Mouse (Mus musculus) myocyte (in vitro differentiated cells): ENCODE results near the gene Itpk1.

Experiments
- E2F4 ChIP-seq: IDR thresholded peaks from one replicate; pipeline ENCODE4 v1.6.1; 2011; ENCODE audit warnings: mild to moderate bottlenecking, control low read depth, moderate library complexity; ENCODE audit not compliant: insufficient read depth
- MAX ChIP-seq: IDR thresholded peaks from one replicate; pipeline ENCODE4 v1.6.1; 2011; ENCODE audit warnings: low read depth, mild to moderate bottlenecking, control low read depth
- MYOD1 ChIP-seq, 3 experiments: IDR thresholded peaks; one replicate each; pipeline ENCODE4 v1.6.1; 2011; ENCODE audit warnings: control low read depth in 2 of 3, low read depth in 2 of 3, mild to moderate bottlenecking in 2 of 3, moderate library complexity in 1 of 3; ENCODE audit not compliant: insufficient read length in 2 of 3, control insufficient read depth in 1 of 3
- POLR2A ChIP-seq: IDR thresholded peaks from one replicate; pipeline ENCODE4 v1.6.1; 2011; ENCODE audit warnings: low read depth, mild to moderate bottlenecking, control low read depth, moderate library complexity; ENCODE audit not compliant: insufficient read length
- TCF12 ChIP-seq: IDR thresholded peaks from one replicate; pipeline ENCODE4 v1.6.1; 2011; ENCODE audit warnings: mild to moderate bottlenecking, control low read depth; ENCODE audit not compliant: poor library complexity, insufficient read depth, severe bottlenecking
- TCF3 ChIP-seq: IDR thresholded peaks from one replicate; pipeline ENCODE4 v1.6.1; 2011; ENCODE audit warnings: low read depth, control low read depth; ENCODE audit not compliant: insufficient read length
- USF1 ChIP-seq: IDR thresholded peaks from one replicate; pipeline ENCODE4 v1.6.1; 2011; ENCODE audit warnings: low read depth, mild to moderate bottlenecking, control low read depth, moderate library complexity

GRCm38 (mm10) chr12:102586286-102586881, 118.3 kb downstream of the Itpk1 start:
- TF ChIP-seq POLR2A (no peak), MYOD1 (IDR thresholded peaks at IDR 0.05; ENCODE audit: control insufficient read depth in 1 of 3, insufficient read length in 2 of 3, low read depth in 2 of 3) (peak in 2 of 3 experiments; percentile 12 to 72), MAX (no peak), TCF3 (peak; percentile 4), USF1 (no peak), TCF12 (peak; percentile 21), E2F4 (no peak)
